In the genomic region with DNA sequence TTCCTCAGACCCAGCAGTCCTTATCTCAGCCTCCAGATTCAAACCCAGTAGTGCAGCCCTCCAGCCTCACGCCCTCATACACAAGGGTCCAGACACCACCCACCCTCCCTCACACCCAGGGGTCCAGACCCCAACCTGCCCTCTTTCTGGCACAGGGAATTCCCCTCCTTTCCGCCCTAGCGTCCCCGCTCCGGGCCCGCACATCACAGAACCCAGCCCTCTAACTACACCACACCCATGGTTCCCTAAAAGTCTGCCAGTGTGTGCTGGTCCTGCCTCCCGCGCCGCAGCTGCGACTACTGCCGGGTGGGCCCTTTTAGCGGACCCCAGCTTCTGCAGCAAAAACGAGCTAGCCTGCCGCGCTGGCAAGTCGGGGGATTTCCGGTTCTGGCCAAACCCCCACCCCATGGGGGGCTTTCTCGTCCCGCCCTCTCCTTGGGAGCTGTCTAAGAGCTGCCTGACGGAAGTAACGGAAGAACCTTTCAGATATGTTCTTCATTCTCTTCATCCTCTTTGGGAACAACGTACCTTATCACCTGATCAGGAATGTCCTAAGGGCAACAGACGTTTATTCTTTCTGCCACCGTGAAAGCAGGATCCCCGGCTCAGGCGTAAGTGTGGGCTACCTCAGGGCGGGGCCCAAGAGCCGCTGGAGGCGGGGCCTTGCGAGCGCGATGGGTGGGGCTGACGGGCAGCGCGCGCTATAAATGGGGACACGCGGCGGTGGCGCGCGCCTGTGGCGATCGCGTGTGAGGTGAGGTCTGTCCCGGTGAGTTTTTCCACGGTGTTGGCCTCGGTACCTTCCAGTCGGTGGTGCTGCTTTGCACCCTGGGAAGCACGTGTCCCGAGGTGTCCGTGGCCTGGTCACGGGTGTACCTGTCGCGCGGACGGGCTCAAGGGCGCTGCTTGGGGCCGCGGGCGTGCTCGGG, we compare ENCODE assay signal across 8 mouse cellular contexts. TPM values are rescaled to one million over a fixed set of nuclear protein-coding genes. Genes with fewer than 3 reads are reported as not detected.
DNase-seq lines count a peak whose midpoint lies in the region; ATAC-seq and TF ChIP-seq lines count a peak whose summit lies in the region.

A gene (minus strand): TSS at position 641 of the 929 bp plus-strand sequence.
A gene (plus strand): TSS at position 668 of the 929 bp plus-strand sequence.

- H3K4me3 ChIP-seq in CH12.LX (replicated peaks in 1 of 3; ENCODE audit: low read depth in 2 of 3, low read length in 2 of 3, poor library complexity in 1 of 3) = peak within 1 kb of the TSS; percentile 78 to 99 (median 95)
- peak within 1 kb of the TSS; percentile 94 for H3K4me3 ChIP-seq in forebrain, embryonic 11.5 days (ENCODE audit: low read depth, low read length)
- H3K4me3 ChIP-seq in heart, embryonic 16.5 days (ENCODE audit: low read length) = peak within 1 kb of the TSS; percentile 95
- peak within 1 kb of the TSS; percentile 95 for H3K4me3 ChIP-seq in liver, embryonic 15.5 days (replicated peaks)
- H3K4me3 ChIP-seq in neural tube, embryonic 12.5 days = peak within 1 kb of the TSS; percentile 88

- under 1% methylated on average over 62 of the region's 62 CpGs for WGBS in forebrain, embryonic 11.5 days
- WGBS in heart, embryonic 16.5 days = under 1% methylated on average over 62 of the region's 62 CpGs
- under 1% methylated on average over 62 of the region's 62 CpGs for WGBS in liver, embryonic 15.5 days (ENCODE audit: insufficient replicate concordance)
- 0% methylated on average over 62 of the region's 62 CpGs for WGBS in neural tube, embryonic 12.5 days

- TF ChIP-seq RAD21 in CH12.LX (IDR thresholded peaks at IDR 0.05; ENCODE audit: low read depth, low read length) = no peak

- no peak; the same call in 1 of the 2 replicates for TF ChIP-seq EP300 in CH12.LX (IDR thresholded peaks at IDR 0.05; ENCODE audit: low read length)

- H3K4me1 ChIP-seq in CH12.LX (ENCODE audit: control insufficient read depth in 1 of 2, insufficient read depth in 2 of 2) = peaks cover 8 to 46% of the 10 kb centered on the region in 2 experiments
- H3K4me1 ChIP-seq in forebrain, embryonic 11.5 days (replicated peaks; ENCODE audit: control insufficient read depth, insufficient read depth, low read length) = peaks cover 4% of the 10 kb centered on the region; the same call in 1 of the 2 replicates
- H3K4me1 ChIP-seq in heart, embryonic 16.5 days (ENCODE audit: control insufficient read depth, insufficient read depth, low read length) = peaks cover 18% of the 10 kb centered on the region
- peaks cover 38% of the 10 kb centered on the region for H3K4me1 ChIP-seq in liver, embryonic 15.5 days (replicated peaks)
- H3K4me1 ChIP-seq in neural tube, embryonic 12.5 days = peaks cover 12% of the 10 kb centered on the region

- peak; percentile 87 for DNase-seq in CH12.LX (ENCODE audit: extremely low read depth)
- peak; percentile 68 for DNase-seq in c-Kit-positive CD71-positive TER-119-negative erythroid progenitor cells, embryonic 14.5 days (ENCODE audit: low read depth)
- peak; percentile 96 for DNase-seq in forebrain, embryonic 11.5 days (ENCODE audit: low spot score)
- DNase-seq in kidney, postnatal 36 days = peak; percentile 88 to 93
- DNase-seq in telencephalon, adult 2 months (ENCODE audit: low read depth, low spot score) = peak; percentile 85

- peak within 1 kb of the TSS; percentile 92 for H3K9ac ChIP-seq in CH12.LX (ENCODE audit: insufficient read depth, low read depth)
- H3K9ac ChIP-seq in forebrain, embryonic 11.5 days (ENCODE audit: low read length) = peak within 1 kb of the TSS; percentile 93
- peak within 1 kb of the TSS; percentile 94 for H3K9ac ChIP-seq in heart, embryonic 16.5 days (ENCODE audit: low read length)
- H3K9ac ChIP-seq in liver, embryonic 15.5 days = peak within 1 kb of the TSS; percentile 88
- peak within 1 kb of the TSS; percentile 77 for H3K9ac ChIP-seq in neural tube, embryonic 12.5 days

- peak; percentile 99 for TF ChIP-seq POLR2A in CH12.LX (IDR thresholded peaks at IDR 0.05; ENCODE audit: low read depth, low read length)

- no peaks in the 10 kb centered on the region for H3K9me3 ChIP-seq in CH12.LX (replicated peaks; ENCODE audit: low read length)
- H3K9me3 ChIP-seq in forebrain, embryonic 11.5 days (ENCODE audit: control insufficient read depth, low read length) = no peaks in the 10 kb centered on the region
- no peaks in the 10 kb centered on the region for H3K9me3 ChIP-seq in heart, embryonic 16.5 days (replicated peaks; ENCODE audit: control insufficient read depth, low read length)
- H3K9me3 ChIP-seq in liver, embryonic 15.5 days (replicated peaks) = no peaks in the 10 kb centered on the region
- no peaks in the 10 kb centered on the region for H3K9me3 ChIP-seq in neural tube, embryonic 12.5 days

- peaks cover 18% of the 10 kb centered on the region for H3K79me2 ChIP-seq in CH12.LX (replicated peaks; ENCODE audit: control insufficient read depth, extremely low read depth, insufficient read depth, poor library complexity, severe bottlenecking)

- in situ Hi-C loops in CH12.LX (cut with MboI; ENCODE audit: low pct_ligation_motif_present, low pct_unique_long_range_greater_than_20kb, low sequenced_read_pairs) = no loop called here

- dilution Hi-C loops in CH12.LX (cut with MboI; ENCODE audit: extremely low pct_ligation_motif_present, extremely low pct_unique_long_range_greater_than_20kb, low sequenced_read_pairs) = no loop called here

- peak within 1 kb of the TSS; percentile 65 for H3K27ac ChIP-seq in CH12.LX (ENCODE audit: insufficient read depth, low read depth)
- H3K27ac ChIP-seq in forebrain, embryonic 11.5 days (ENCODE audit: low read depth, low read length) = peak within 1 kb of the TSS; percentile 80
- peak within 1 kb of the TSS; percentile 90 for H3K27ac ChIP-seq in heart, embryonic 16.5 days (ENCODE audit: low read length)
- H3K27ac ChIP-seq in liver, embryonic 15.5 days (replicated peaks) = peak within 1 kb of the TSS; percentile 89
- peak within 1 kb of the TSS; percentile 71 for H3K27ac ChIP-seq in neural tube, embryonic 12.5 days

- peak within 1 kb of the TSS; percentile 79 for H3K4me2 ChIP-seq in CH12.LX (ENCODE audit: insufficient read depth, low read depth, poor library complexity, severe bottlenecking)
- peak within 1 kb of the TSS; percentile 68 for H3K4me2 ChIP-seq in forebrain, embryonic 11.5 days (ENCODE audit: low read depth, low read length, severe bottlenecking)
- H3K4me2 ChIP-seq in heart, embryonic 16.5 days (ENCODE audit: low read depth, low read length) = peak within 1 kb of the TSS; percentile 91
- H3K4me2 ChIP-seq in liver, embryonic 15.5 days = peak within 1 kb of the TSS; percentile 91
- peak within 1 kb of the TSS; percentile 66 for H3K4me2 ChIP-seq in neural tube, embryonic 12.5 days (replicated peaks)

- peaks cover 25 to 32% of the 10 kb centered on the region in 2 experiments for H3K36me3 ChIP-seq in CH12.LX (replicated peaks in 1 of 2; ENCODE audit: control insufficient read depth in 1 of 2, insufficient read depth in 1 of 2, low read length in 1 of 2)
- H3K36me3 ChIP-seq in forebrain, embryonic 11.5 days (ENCODE audit: control insufficient read depth, insufficient read depth, low read length) = peaks cover 3% of the 10 kb centered on the region; the same call in 1 of the 2 replicates
- peaks cover 19% of the 10 kb centered on the region for H3K36me3 ChIP-seq in heart, embryonic 16.5 days (ENCODE audit: control insufficient read depth, insufficient read depth)
- peaks cover 35% of the 10 kb centered on the region for H3K36me3 ChIP-seq in liver, embryonic 15.5 days (replicated peaks)
- peaks cover 29% of the 10 kb centered on the region for H3K36me3 ChIP-seq in neural tube, embryonic 12.5 days

- ATAC-seq in forebrain, embryonic 11.5 days (replicated peaks; ENCODE audit: low FRiP score) = peak; percentile 84
- peak; percentile 88 for ATAC-seq in heart, embryonic 16.5 days (replicated peaks; ENCODE audit: extremely low read depth, insufficient read depth, low FRiP score)
- ATAC-seq in liver, embryonic 15.5 days (ENCODE audit: insufficient read depth) = peak; percentile 89
- peak; percentile 87 for ATAC-seq in neural tube, embryonic 12.5 days (ENCODE audit: low FRiP score, low read depth)

- TF ChIP-seq CTCF in CH12.LX (conservative IDR thresholded peaks at IDR 0.05 in 1 of 2, IDR thresholded peaks at IDR 0.05 in 1 of 2; ENCODE audit: low read depth in 2 of 2, low read length in 2 of 2) = no peak; a peak in 1 of 4 replicates

- H3K27me3 ChIP-seq in CH12.LX (replicated peaks) = no peaks in the 10 kb centered on the region
- H3K27me3 ChIP-seq in forebrain, embryonic 11.5 days (ENCODE audit: control insufficient read depth, insufficient read depth, low read length) = no peaks in the 10 kb centered on the region
- no peaks in the 10 kb centered on the region for H3K27me3 ChIP-seq in heart, embryonic 16.5 days (ENCODE audit: control insufficient read depth, insufficient read depth, low read length)
- no peaks in the 10 kb centered on the region for H3K27me3 ChIP-seq in liver, embryonic 15.5 days
- no peaks in the 10 kb centered on the region for H3K27me3 ChIP-seq in neural tube, embryonic 12.5 days (replicated peaks)

TF ChIP-seq in CH12.LX, 34 proteins besides CTCF, POLR2A, EP300 and RAD21 (continues in another document):
- TF ChIP-seq IRF4 (IDR thresholded peaks at IDR 0.05; ENCODE audit: low read depth, low read length) (peak; percentile 20; the same call in 1 of the 2 replicates), NELFE (IDR thresholded peaks at IDR 0.05; ENCODE audit: low read depth, low read length) (peak; percentile 99), USF1 (IDR thresholded peaks at IDR 0.05; ENCODE audit: low read depth, low read length) (no peak), MXI1 (IDR thresholded peaks at IDR 0.05; ENCODE audit: low read depth, low read length) (peak; percentile 82), NRF1 (IDR thresholded peaks at IDR 0.05; ENCODE audit: low read depth, low read length) (no peak)

RNA-seq across cellular contexts. Expression of the first gene that starts in this region (rescaled TPM):
- total RNA-seq in CH12.LX (2012; rRNA removed) (0.25 and 0.38 TPM in 2 replicates), CH12.LX (2014; rRNA removed) (0.36 and 0.44 TPM in 2 replicates)
- polyA plus RNA-seq in CH12.LX (2012; ENCODE audit: insufficient read length, low read depth) = 0.60 and 0.86 TPM in 2 replicates
- 0.99 and 1.3 TPM in 2 replicates for polyA plus RNA-seq in forebrain, embryonic 11.5 days (2014; fragmentation: Nextera tagmentation; extraction: Ambion mirVana)
- polyA plus RNA-seq in heart, embryonic 16.5 days (2015; fragmentation: Nextera tagmentation; extraction: Ambion mirVana) = 0.95 and 1.2 TPM in 2 replicates
- polyA plus RNA-seq in liver, embryonic 15.5 days (2015; fragmentation: Nextera tagmentation; extraction: Ambion mirVana) = 0.94 and 1.2 TPM in 2 replicates
- polyA plus RNA-seq in neural tube, embryonic 12.5 days (2016; fragmentation: Nextera tagmentation; extraction: Ambion mirVana) = 0.83 and 1.3 TPM in 2 replicates

RNA-seq across cellular contexts. Expression of the second gene that starts in this region (rescaled TPM):
- total RNA-seq in CH12.LX (2012; rRNA removed) (44.4 and 64.0 TPM in 2 replicates), CH12.LX (2014; rRNA removed) (67.0 and 69.6 TPM in 2 replicates)
- 91.0 and 96.1 TPM in 2 replicates for polyA plus RNA-seq in CH12.LX (2012; ENCODE audit: insufficient read length, low read depth)
- 167 and 178 TPM in 2 replicates for polyA plus RNA-seq in forebrain, embryonic 11.5 days (2014; fragmentation: Nextera tagmentation; extraction: Ambion mirVana)
- 73.1 and 78.4 TPM in 2 replicates for polyA plus RNA-seq in heart, embryonic 16.5 days (2015; fragmentation: Nextera tagmentation; extraction: Ambion mirVana)
- polyA plus RNA-seq in liver, embryonic 15.5 days (2015; fragmentation: Nextera tagmentation; extraction: Ambion mirVana) = 28.0 and 30.3 TPM in 2 replicates
- 179 and 198 TPM in 2 replicates for polyA plus RNA-seq in neural tube, embryonic 12.5 days (2016; fragmentation: Nextera tagmentation; extraction: Ambion mirVana)

Comparison
In these comparisons a context has a peak if more than half of its experiments do, and no peak if none do; other contexts are left out.
1. Peak in every context shown above with its lines: DNase-seq, ATAC-seq, H3K4me3 ChIP-seq and H3K27ac ChIP-seq.